20 mouse cellular contexts compared by ENCODE assay signal in the genomic region with DNA sequence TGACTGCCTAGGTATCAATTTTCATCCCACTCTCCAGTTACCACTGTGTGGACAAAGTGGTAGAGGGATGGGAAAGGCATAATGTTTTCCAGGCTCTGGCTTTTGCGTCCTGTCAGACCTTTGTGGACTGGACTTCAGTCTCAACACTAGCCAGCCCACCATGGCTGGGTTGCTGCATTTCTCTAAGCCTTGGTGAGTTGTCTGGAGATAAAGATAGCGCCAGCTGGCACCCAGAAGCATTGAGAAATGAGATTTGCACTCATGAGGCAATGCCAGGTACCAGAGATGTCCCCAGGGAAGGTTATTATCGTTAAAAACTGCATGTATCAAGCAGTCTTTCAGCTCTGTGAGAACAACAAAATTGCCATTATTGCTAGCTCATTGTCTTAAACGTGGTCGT. TPM values are rescaled to one million over a fixed set of nuclear protein-coding genes. Genes with fewer than 3 reads are reported as not detected.
DNase-seq lines count a peak whose midpoint lies in the region; ATAC-seq lines count a peak whose summit lies in the region.
"Had no signal": no experiment of that assay in that cellular context is flagged by ENCODE, and none has a peak within 500 bp of the region (broad histone marks: within the 10 kb centered on the region; RNA-seq: fewer than 3 reads in every experiment).

No protein-coding gene starts in this region.

- no peaks in the 10 kb centered on the region for H3K9me3 ChIP-seq in forebrain, embryonic 11.5 days (ENCODE audit: control insufficient read depth, low read length)
- H3K9me3 ChIP-seq in forebrain, embryonic 10.5 days: no peaks in the 10 kb centered on the region
- H3K9me3 ChIP-seq in embryonic facial prominence, embryonic 11.5 days (replicated peaks; ENCODE audit: control insufficient read depth, low read length): no peaks in the 10 kb centered on the region
- H3K9me3 ChIP-seq in hindbrain, embryonic 10.5 days: no peaks in the 10 kb centered on the region
- no peaks in the 10 kb centered on the region for H3K9me3 ChIP-seq in midbrain, embryonic 15.5 days
- no peaks in the 10 kb centered on the region for H3K9me3 ChIP-seq in kidney, embryonic 14.5 days (ENCODE audit: control insufficient read depth, low read length)
- H3K9me3 ChIP-seq: G1E; limb, embryonic 10.5 days; liver, embryonic 13.5 days had no signal

- no peak overlapping the region for H3K9ac ChIP-seq in forebrain, embryonic 11.5 days (ENCODE audit: low read length)
- no peak overlapping the region for H3K9ac ChIP-seq in embryonic facial prominence, embryonic 11.5 days (replicated peaks; ENCODE audit: low read length)
- H3K9ac ChIP-seq in midbrain, embryonic 15.5 days: no peak overlapping the region
- H3K9ac ChIP-seq in kidney, embryonic 14.5 days (ENCODE audit: low read depth, low read length): no peak overlapping the region
- H3K9ac ChIP-seq: liver, embryonic 13.5 days had no signal

- H3K27me3 ChIP-seq in forebrain, embryonic 11.5 days (ENCODE audit: control insufficient read depth, insufficient read depth, low read length): no peaks in the 10 kb centered on the region
- H3K27me3 ChIP-seq in forebrain, embryonic 10.5 days (ENCODE audit: poor library complexity, severe bottlenecking): no peaks in the 10 kb centered on the region
- H3K27me3 ChIP-seq in embryonic facial prominence, embryonic 11.5 days (ENCODE audit: control insufficient read depth, insufficient read depth, low read length): no peaks in the 10 kb centered on the region
- no peaks in the 10 kb centered on the region for H3K27me3 ChIP-seq in hindbrain, embryonic 10.5 days (ENCODE audit: insufficient read depth, poor library complexity, severe bottlenecking)
- H3K27me3 ChIP-seq in midbrain, embryonic 15.5 days (replicated peaks): no peaks in the 10 kb centered on the region
- H3K27me3 ChIP-seq in kidney, embryonic 14.5 days (ENCODE audit: control insufficient read depth, insufficient read depth, low read length): no peaks in the 10 kb centered on the region
- H3K27me3 ChIP-seq: liver, embryonic 13.5 days had no signal

- ATAC-seq in forebrain, embryonic 11.5 days (replicated peaks; ENCODE audit: low FRiP score): no peak
- no peak for ATAC-seq in embryonic facial prominence, embryonic 11.5 days (replicated peaks; ENCODE audit: insufficient number of reproducible peaks, low FRiP score, low TSS enrichment, low read depth)
- ATAC-seq in midbrain, embryonic 15.5 days (replicated peaks): no peak
- no peak for ATAC-seq in kidney, embryonic 14.5 days (ENCODE audit: low FRiP score, low TSS enrichment)

- H3K36me3 ChIP-seq in forebrain, embryonic 11.5 days (ENCODE audit: control insufficient read depth, insufficient read depth, low read length): no peaks in the 10 kb centered on the region
- H3K36me3 ChIP-seq in forebrain, embryonic 10.5 days (replicated peaks): no peaks in the 10 kb centered on the region
- H3K36me3 ChIP-seq in embryonic facial prominence, embryonic 11.5 days (replicated peaks; ENCODE audit: control insufficient read depth, insufficient read depth, low read depth, low read length): no peaks in the 10 kb centered on the region
- no peaks in the 10 kb centered on the region for H3K36me3 ChIP-seq in hindbrain, embryonic 10.5 days
- H3K36me3 ChIP-seq in midbrain, embryonic 15.5 days (replicated peaks): no peaks in the 10 kb centered on the region
- no peaks in the 10 kb centered on the region for H3K36me3 ChIP-seq in kidney, embryonic 14.5 days (ENCODE audit: control insufficient read depth, insufficient read depth, low read length)
- H3K36me3 ChIP-seq: G1E; limb, embryonic 10.5 days; liver, embryonic 13.5 days had no signal

- 80% methylated on average over 5 of the region's 5 CpGs for WGBS in forebrain, embryonic 11.5 days
- 86% methylated on average over 5 of the region's 5 CpGs for WGBS in forebrain, embryonic 10.5 days
- WGBS in embryonic facial prominence, embryonic 11.5 days: 69% methylated on average over 5 of the region's 5 CpGs
- 82% methylated on average over 5 of the region's 5 CpGs for WGBS in hindbrain, embryonic 10.5 days
- 64% methylated on average over 5 of the region's 5 CpGs for whole genome bisulfite sequencing in midbrain, embryonic 15.5 days
- 76% methylated on average over 5 of the region's 5 CpGs for WGBS in kidney, embryonic 14.5 days

- peak overlapping the region; percentile 59; the same call in 1 of the 2 replicates for H3K27ac ChIP-seq in forebrain, embryonic 11.5 days (ENCODE audit: low read depth, low read length)
- H3K27ac ChIP-seq in forebrain, embryonic 10.5 days: no peak overlapping the region
- H3K27ac ChIP-seq in embryonic facial prominence, embryonic 11.5 days (replicated peaks; ENCODE audit: low read depth, low read length): no peak overlapping the region
- peak overlapping the region; percentile 30; the same call in 1 of the 2 replicates for H3K27ac ChIP-seq in hindbrain, embryonic 10.5 days
- 0 out of 2 replicates have a peak overlapping the region, but pooled peaks have one; percentile 57 for H3K27ac ChIP-seq in midbrain, embryonic 15.5 days
- H3K27ac ChIP-seq in kidney, embryonic 14.5 days (ENCODE audit: low read depth, low read length): no peak overlapping the region
- H3K27ac ChIP-seq: liver, embryonic 13.5 days; stomach, postnatal 0 days had no signal

- peaks cover 11% of the 10 kb centered on the region for H3K4me1 ChIP-seq in forebrain, embryonic 11.5 days (replicated peaks; ENCODE audit: control insufficient read depth, insufficient read depth, low read length)
- H3K4me1 ChIP-seq in forebrain, embryonic 10.5 days: peaks cover 41% of the 10 kb centered on the region
- no peaks in the 10 kb centered on the region; the same call in 1 of the 2 replicates for H3K4me1 ChIP-seq in embryonic facial prominence, embryonic 11.5 days (ENCODE audit: control insufficient read depth, insufficient read depth, low read length)
- H3K4me1 ChIP-seq in hindbrain, embryonic 10.5 days (replicated peaks): peaks cover 38% of the 10 kb centered on the region
- peaks cover 29% of the 10 kb centered on the region for H3K4me1 ChIP-seq in midbrain, embryonic 15.5 days
- peaks cover 5% of the 10 kb centered on the region for H3K4me1 ChIP-seq in kidney, embryonic 14.5 days (ENCODE audit: control insufficient read depth, insufficient read depth, low read length)
- H3K4me1 ChIP-seq: liver, embryonic 13.5 days had no signal

- no peak overlapping the region for H3K4me3 ChIP-seq in forebrain, embryonic 11.5 days (ENCODE audit: low read depth, low read length)
- H3K4me3 ChIP-seq in forebrain, embryonic 10.5 days: no peak overlapping the region
- H3K4me3 ChIP-seq in embryonic facial prominence, embryonic 11.5 days (ENCODE audit: low read depth, low read length): no peak overlapping the region
- no peak overlapping the region for H3K4me3 ChIP-seq in hindbrain, embryonic 10.5 days
- no peak overlapping the region for H3K4me3 ChIP-seq in midbrain, embryonic 15.5 days
- no peak overlapping the region for H3K4me3 ChIP-seq in kidney, embryonic 14.5 days (ENCODE audit: low read length)
- H3K4me3 ChIP-seq: limb, embryonic 10.5 days; liver, embryonic 13.5 days had no signal

- H3K4me2 ChIP-seq in forebrain, embryonic 11.5 days (ENCODE audit: low read depth, low read length, severe bottlenecking): no peak overlapping the region
- no peak overlapping the region for H3K4me2 ChIP-seq in embryonic facial prominence, embryonic 11.5 days (ENCODE audit: low read depth, low read length)
- no peak overlapping the region for H3K4me2 ChIP-seq in midbrain, embryonic 15.5 days
- no peak overlapping the region for H3K4me2 ChIP-seq in kidney, embryonic 14.5 days (replicated peaks; ENCODE audit: low read depth, low read length)
- H3K4me2 ChIP-seq: liver, embryonic 13.5 days had no signal

- DNase-seq in forebrain, embryonic 11.5 days (ENCODE audit: low spot score): peak; percentile 42
- no peak for DNase-seq in forebrain, embryonic 10.5 days (ENCODE audit: extremely low spot score, low spot score)
- peak; percentile 25 for DNase-seq in embryonic facial prominence, embryonic 11.5 days (ENCODE audit: low spot score)
- DNase-seq in hindbrain, embryonic 10.5 days (ENCODE audit: low spot score): no peak
- no peak for DNase-seq in urinary bladder, adult 2 months (ENCODE audit: low spot score)
- DNase-seq: cerebellum, adult 8-10 months; gastrocnemius, postnatal 36 days; kidney, postnatal 4 days; liver, embryonic 13.5 days; lung, postnatal 14 days; right cerebral cortex, adult 18-20 months; spleen, adult 18-20 months; thymus, postnatal 36 days had no signal

RNA-seq across cellular contexts. Expression of gene Il9r, which starts 57.3 kb away (rescaled TPM):
- not detected in 2 replicates for polyA plus RNA-seq in forebrain, embryonic 11.5 days (2014; fragmentation: Nextera tagmentation; extraction: Ambion mirVana)
- not detected in 2 replicates for polyA plus RNA-seq in forebrain, embryonic 10.5 days (2016; fragmentation: Nextera tagmentation; extraction: Ambion mirVana)
- polyA plus RNA-seq in embryonic facial prominence, embryonic 11.5 days (2014; fragmentation: Nextera tagmentation; extraction: Ambion mirVana): 0.08 TPM in 1 of 2 replicates, not detected in the other
- polyA plus RNA-seq in hindbrain, embryonic 10.5 days (2016; fragmentation: Nextera tagmentation; extraction: Ambion mirVana): not detected in 2 replicates
- not detected in 2 replicates for polyA plus RNA-seq in midbrain, embryonic 15.5 days (2015; fragmentation: Nextera tagmentation; extraction: Ambion mirVana)
- 0.23 and 0.24 TPM in 2 replicates for polyA plus RNA-seq in urinary bladder, adult 2 months (2012; rRNA removed)
- not detected in 2 replicates for polyA plus RNA-seq in kidney, embryonic 14.5 days (2014; fragmentation: Nextera tagmentation; extraction: Ambion mirVana)
- polyA plus RNA-seq: heart, embryonic 14.5 days; intestine, embryonic 14.5 days; limb, embryonic 10.5 days; stomach, postnatal 0 days had no signal

Comparison
In these comparisons a context has a peak if more than half of its experiments do, and no peak if none do; other contexts are left out.
1. DNase-seq: peak in forebrain, embryonic 11.5 days (single experiment) and embryonic facial prominence, embryonic 11.5 days (single experiment); none in forebrain, embryonic 10.5 days (single experiment), hindbrain, embryonic 10.5 days (single experiment) and urinary bladder, adult 2 months (single experiment).
2. H3K27ac ChIP-seq: peak in forebrain, embryonic 11.5 days (single experiment), hindbrain, embryonic 10.5 days (single experiment) and midbrain, embryonic 15.5 days (single experiment); none in forebrain, embryonic 10.5 days (single experiment), embryonic facial prominence, embryonic 11.5 days (single experiment) and kidney, embryonic 14.5 days (single experiment).